Mouse (Mus musculus) heart, postnatal 14 days (tissue): ENCODE data around the gene Crim1. TPM values are rescaled to one million over a fixed set of nuclear protein-coding genes. Genes with fewer than 3 reads are reported as not detected.

Source experiments
- DNase-seq, 2 experiments: peaks; one replicate each; pipeline ENCODE4 v3.0.0; 2021 to 2022
- intact Hi-C: fragments of 180-260 bp; cut with DNase I; formaldehyde crosslinking; loops from one replicate; pipeline ENCODE4 v1.15.1; 2025
- total RNA-seq, 2 experiments: library from RNA; stranded (reverse); gene quantifications; 2 replicates each; pipeline ENCODE4 v1.2.3; 2021

Crim1 gene
- total RNA-seq, 2 experiments from 2014 or later, result 44.9 to 45.3 TPM

DNA sequence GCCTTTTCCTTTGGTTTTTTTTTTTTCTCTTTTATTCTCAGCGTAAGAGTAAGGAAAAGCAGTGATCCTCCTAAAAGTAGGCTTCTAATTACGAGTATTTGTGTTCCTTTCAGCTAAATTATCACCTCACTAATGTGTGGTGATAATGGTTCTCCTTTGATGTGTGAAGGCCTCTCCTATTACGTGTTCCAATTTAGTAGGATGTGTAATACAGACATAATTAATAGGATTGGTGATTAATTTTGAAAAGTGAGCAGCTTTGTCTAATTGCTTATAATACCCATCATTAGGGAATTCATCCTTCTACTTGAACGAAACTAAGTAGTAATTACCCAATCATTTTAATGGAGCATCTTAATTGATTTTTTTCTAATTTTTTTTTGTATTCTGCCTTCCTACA, 157.7 kb downstream of the Crim1 start:
- intact Hi-C loops, result no loop called here
- no peak for DNase-seq

GRCm38 (mm10) chr17:78358251-78358726, 158.2 kb downstream of the Crim1 start:
- intact Hi-C loops, result no loop called here
- no peak for DNase-seq

DNA sequence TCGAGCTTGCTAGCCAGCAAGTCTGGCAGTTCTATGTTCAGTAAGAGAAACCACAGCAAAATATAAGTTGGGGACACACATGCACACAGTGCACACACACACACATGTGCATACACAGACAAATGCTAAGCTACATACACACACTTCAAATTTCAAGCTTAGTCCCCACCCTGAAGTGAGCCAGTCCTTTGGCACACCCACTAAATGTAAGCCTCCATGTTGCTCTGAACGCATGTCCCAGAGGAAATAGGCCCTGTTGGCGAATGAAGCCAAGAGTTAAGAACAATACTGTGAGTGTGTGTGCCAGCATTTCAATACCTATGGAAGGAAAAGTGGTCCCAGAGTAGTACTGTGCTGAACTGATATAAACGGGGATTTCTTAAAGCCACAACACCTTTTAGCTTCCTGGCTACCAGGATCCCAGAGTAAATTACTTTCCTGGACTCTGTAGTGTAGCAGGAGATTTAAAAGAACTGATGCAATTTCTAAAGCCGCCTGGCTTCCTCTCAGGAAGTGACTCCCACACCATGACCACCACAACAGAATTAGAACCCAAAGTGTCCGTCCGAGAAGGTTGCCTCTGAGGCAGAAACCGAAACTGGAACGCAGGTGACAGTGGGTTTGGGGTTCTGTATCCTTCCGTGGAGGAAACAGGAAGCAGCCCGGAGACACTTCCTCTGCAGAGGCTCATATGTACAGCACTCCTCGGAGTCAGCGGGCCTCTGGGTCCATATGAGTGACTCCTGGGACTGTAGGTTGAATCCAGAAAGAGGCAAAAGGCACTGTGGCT, 162.1 kb downstream of the Crim1 start:
- intact Hi-C loops, result no loop called here
- peak; percentile 32 to 40 for DNase-seq

DNA sequence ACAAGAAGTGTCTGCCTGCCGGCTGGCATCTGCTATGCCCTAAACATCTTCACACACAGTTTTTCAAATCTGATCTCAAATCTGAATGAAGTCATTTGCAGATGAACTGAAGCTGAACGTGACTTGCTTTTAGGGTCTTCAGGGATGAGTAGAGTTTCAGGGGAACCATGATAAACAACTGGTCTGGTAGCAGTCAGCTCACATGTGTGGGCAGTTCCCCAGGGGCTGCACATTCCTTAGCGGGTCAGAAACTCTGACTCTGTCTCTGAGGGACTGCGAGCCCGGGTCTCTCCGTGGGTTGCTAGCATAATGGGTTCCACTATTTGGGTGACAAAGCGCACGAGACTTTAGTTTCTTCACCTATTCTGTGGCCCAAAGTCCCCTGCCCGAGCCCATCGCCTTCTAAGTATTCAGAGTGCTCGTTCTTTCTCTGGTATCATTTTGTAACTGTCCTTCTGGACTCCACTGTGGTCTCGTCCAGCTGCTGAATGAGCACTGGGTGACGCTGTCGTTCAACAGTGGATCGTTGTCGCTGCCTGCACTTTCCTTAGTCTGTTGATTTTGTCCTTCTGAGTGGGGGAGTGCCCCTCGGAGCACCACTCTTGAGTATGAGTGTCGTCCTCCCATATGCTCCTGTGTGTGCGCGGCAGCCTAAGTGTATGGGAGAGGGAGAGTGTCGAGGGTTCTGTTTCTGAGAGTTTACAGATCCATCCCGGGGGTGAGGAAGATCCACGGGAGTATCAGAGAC, 164.7 kb downstream of the Crim1 start:
- DNase-seq, result no peak
- intact Hi-C loops, result loop anchor here (5.0 kb wide), 2 partner anchors 88 to 117 kb away; no protein-coding TSS in a partner anchor

GRCm38 (mm10) chr17:78366070-78366469, 166.0 kb downstream of the Crim1 start:
- intact Hi-C loops, result loop anchor here (5.0 kb wide), 2 partner anchors 86 to 119 kb away; no protein-coding TSS in a partner anchor
- no peak for DNase-seq

DNA sequence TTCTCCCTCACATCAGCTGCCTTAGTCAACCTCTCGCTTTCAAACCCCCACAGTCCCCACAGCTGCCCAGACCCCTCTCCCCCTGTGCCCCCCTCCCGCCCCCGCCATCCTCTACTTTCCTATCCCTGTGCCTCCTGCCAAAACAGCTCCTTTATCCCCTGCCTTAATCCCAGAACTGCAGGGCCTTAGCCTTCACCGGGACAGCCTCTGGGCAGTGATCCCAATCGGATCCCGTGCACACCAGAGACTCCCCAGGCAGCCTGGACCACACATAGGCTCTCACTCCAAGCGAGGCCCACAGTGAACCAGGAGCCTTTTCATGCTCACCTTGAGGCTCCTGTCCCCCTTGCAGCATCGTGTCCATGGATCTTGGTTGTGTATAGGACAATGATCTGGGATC, 168.4 kb downstream of the Crim1 start:
- intact Hi-C loops, result loop anchor here (5.0 kb wide), 2 partner anchors 84 to 121 kb away; no protein-coding TSS in a partner anchor

GRCm38 (mm10) chr17:78370445-78370844, 170.4 kb downstream of the Crim1 start:
- no peak for DNase-seq
- intact Hi-C loops, result loop anchor here (2.0 kb wide), 1 partner anchor 174 kb away; no protein-coding TSS in a partner anchor

More for the DNA sequence above, 168.4 kb downstream of the Crim1 start:
- DNase-seq, result no peak

- intact Hi-C loops, result no loop called here
- no peak for DNase-seq
Observed at GRCm38 (mm10) chr17:78373174-78373573, 173.1 kb downstream of the Crim1 start.

- intact Hi-C loops, result no loop called here
Observed at GRCm38 (mm10) chr17:78373849-78374248, 173.8 kb downstream of the Crim1 start.

DNA sequence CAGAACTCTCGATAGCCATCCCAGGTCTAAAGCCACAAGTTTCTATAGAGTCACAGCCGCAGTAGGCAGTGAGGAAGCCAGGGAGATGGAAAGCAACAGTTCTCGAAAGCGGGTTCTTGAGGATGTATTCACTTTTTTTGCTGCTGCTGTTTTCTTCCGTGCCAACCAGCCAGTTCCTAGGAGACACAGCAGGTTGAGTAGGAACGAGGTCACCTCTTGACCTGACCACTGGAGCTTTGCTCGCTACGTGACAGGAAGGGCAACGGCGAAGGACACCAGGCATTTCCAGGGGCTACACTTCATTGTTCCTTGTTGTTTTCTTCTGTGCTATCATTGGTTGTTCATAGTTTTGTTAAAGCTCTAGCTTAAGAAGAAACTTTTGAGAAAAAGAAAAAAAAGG, 174.7 kb downstream of the Crim1 start:
- intact Hi-C loops, result loop anchor here (5.0 kb wide), 1 partner anchor 43 kb away; the partner anchor contains the start of gene Fez2
- DNase-seq, result no peak

More at GRCm38 (mm10) chr17:78373849-78374248, 173.8 kb downstream of the Crim1 start:
- DNase-seq, result no peak

DNA sequence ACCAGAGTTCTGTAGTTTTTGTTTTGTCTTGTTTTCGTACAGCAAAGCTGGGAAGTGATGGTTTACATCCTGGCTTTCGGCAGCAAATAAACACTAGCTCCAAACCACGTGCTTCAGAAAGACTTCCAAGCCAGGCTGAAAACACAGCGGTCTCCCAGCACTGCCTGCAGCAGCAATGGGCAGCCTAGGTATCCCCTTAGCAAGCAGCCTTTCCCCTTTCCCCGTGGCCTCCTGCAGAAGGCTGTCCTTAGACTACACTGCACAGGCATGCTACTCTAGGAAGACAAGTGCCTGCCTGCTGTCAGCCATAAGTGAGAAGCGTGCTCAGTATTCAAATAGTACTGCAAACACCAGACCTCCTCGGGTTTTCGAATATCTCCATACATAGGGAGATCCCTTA, 176.5 kb downstream of the Crim1 start:
- no peak for DNase-seq
- intact Hi-C loops, result loop anchor here (5.0 kb wide), 1 partner anchor 41 kb away; the partner anchor contains the start of gene Fez2

GRCm38 (mm10) chr17:78379079-78379729, 179.2 kb downstream of the Crim1 start:
- intact Hi-C loops, result loop anchor here (5.0 kb wide), 1 partner anchor 38 kb away; the partner anchor contains the start of gene Fez2
- no peak for DNase-seq

DNA sequence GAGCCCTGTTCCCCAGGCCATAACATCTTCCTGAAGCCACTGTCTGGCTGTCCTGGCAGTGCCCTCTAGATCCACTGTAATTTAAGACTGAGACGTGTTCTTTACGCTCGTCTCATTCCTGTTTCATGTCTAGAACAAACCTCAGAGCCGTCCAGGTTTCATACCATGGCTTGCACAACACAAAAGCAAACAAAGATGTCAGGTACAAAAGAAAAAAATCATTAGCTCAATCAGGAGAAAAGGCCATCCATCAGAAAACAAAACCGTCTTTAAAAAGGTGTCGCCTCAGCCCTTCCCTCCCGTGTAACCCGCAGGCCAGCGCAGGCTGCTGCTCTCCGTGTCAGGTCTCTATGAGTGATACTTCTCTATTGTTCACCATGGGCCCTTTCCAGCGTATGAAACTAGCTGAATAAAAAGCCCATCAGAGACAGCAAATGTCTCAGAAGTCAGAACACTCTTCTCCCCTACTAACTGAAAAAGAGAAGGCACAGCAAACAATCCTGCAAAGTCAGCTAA, 179.7 kb downstream of the Crim1 start:
- no peak for DNase-seq
- intact Hi-C loops, result loop anchor here (5.0 kb wide), 1 partner anchor 38 kb away; the partner anchor contains the start of gene Fez2

DNA sequence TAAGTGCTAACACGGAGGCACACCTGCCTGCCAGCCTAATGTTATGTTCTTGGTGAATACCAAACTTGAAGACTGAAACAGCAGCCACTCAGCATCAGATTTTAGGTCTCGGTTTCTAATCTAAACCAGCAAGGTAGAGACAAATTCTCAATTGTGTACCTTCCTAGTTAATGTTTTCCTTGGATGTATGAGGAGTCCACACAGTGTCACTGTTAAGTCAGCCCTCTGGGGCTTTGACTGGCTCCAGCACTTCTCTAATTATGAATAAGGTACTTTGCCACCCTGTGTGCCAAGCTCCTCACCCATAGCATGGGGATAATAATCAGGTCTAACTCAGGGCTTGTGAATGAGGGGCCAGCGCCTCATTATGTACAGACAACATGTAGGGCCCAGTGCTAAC, 182.3 kb downstream of the Crim1 start:
- DNase-seq, result no peak
- intact Hi-C loops, result no loop called here

- intact Hi-C loops, result no loop called here
- no peak for DNase-seq
Observed at GRCm38 (mm10) chr17:78387665-78388064, 187.6 kb downstream of the Crim1 start.

DNA sequence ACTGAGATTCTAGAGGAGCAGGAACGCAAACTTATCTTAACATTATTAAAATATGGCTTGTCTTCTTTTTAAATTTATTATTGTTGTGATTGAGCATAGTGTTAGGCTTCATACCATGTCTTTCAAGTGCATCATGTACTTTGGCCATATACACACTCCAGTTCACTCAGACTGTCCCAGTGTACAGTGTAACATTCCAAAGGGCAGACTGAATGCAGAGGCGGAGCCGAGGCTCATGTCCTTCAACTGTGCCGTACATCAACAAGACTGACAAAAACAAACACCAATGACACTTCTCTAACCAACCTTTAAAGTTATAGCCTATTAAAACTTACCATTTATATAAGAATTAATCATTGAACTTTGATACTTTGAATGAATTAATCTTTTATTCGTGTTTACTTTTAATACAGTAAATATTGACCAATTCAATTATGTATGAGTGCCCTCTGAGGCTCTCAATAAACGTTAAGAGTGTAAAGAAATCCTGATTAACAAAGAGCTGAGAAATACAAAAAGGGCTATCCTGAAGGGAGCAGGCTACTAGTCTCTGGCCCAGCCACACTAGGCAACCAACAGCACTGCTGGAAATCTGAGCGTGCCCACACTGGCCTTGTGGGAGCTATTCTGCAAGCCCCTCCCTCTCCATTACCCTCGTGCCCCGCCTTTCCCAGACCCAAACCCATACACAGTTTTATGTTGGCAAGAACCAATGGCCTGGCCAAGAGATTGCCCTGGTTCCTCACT, 188.2 kb downstream of the Crim1 start:
- DNase-seq, result no peak
- intact Hi-C loops, result no loop called here

GRCm38 (mm10) chr17:78389573-78389972, 189.5 kb downstream of the Crim1 start:
- intact Hi-C loops, result no loop called here
- no peak for DNase-seq

GRCm38 (mm10) chr17:78392401-78393087, 192.5 kb downstream of the Crim1 start:
- intact Hi-C loops, result no loop called here
- DNase-seq, result no peak
